Mouse (Mus musculus): ENCODE results near the gene Rpl15. TPM values are rescaled to one million over a fixed set of nuclear protein-coding genes. Genes with fewer than 3 reads are reported as not detected.
"Not testable (repeated sequence)": the region's sequence is repeated elsewhere in the genome, so short reads cannot be mapped to it uniquely, and the experiment has no call there.

Rpl15 gene
- polyA plus RNA-seq, 1 experiment from 2014 or later = 415 TPM

- Histone ChIP-seq H3K36me3 (ENCODE audit: control insufficient read depth, insufficient read depth, low read length) (no peaks in the 10 kb centered on the region), H3K4me2 (replicated peaks; ENCODE audit: low read depth, low read length) (peak overlapping the region; percentile 85), H3K9ac (ENCODE audit: low read depth, low read length) (peak overlapping the region; percentile 58), H3K27ac (ENCODE audit: low read depth, low read length) (0 out of 2 replicates have a peak overlapping the region, but pooled peaks have one; percentile 21), H3K9me3 (ENCODE audit: control insufficient read depth, low read length) (no peaks in the 10 kb centered on the region), H3K4me3 (ENCODE audit: low read depth, low read length) (peak overlapping the region; percentile 71), H3K27me3 (ENCODE audit: control insufficient read depth, insufficient read depth, low read length) (no peaks in the 10 kb centered on the region), H3K4me1 (replicated peaks; ENCODE audit: control insufficient read depth, insufficient read depth, low read length) (no peaks in the 10 kb centered on the region)
- under 1% methylated on average over 68 of the region's 71 CpGs for WGBS
- DNase-seq (ENCODE audit: low spot score) = peak; percentile 96
- peak; percentile 94 for ATAC-seq (ENCODE audit: low FRiP score)
Observed at GRCm38 (mm10) chr14:18238131-18238749, 33.0 kb downstream of the Rpl15 start.

DNA sequence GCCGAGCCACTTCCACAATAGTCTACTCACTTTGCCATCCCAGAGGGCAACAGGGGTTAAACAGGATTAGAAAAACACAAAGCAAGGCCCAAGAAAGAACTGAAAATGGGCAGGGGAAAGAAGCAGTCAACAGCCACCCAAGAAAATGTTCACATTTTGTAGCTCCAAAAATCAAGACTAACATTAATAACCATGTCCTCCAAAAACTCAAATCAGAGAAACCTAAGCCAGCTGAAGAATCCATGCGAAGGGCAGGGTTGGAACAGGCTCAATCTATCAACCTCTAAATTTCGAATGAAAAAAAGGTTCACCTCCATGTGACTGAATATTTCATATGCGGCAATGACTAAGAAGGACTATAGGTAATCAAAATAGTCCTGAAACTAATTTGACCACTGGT is 33.8 kb downstream of the Rpl15 start:
- H3K27ac ChIP-seq (ENCODE audit: low read depth, low read length) = no peak overlapping the region
- H3K36me3 ChIP-seq (ENCODE audit: control insufficient read depth, insufficient read depth, low read length) = no peaks in the 10 kb centered on the region
- DNase-seq (ENCODE audit: low spot score) (peak; percentile 2), ATAC-seq (ENCODE audit: low FRiP score) (no peak)
- no peak overlapping the region for H3K9ac ChIP-seq (ENCODE audit: low read depth, low read length)
- H3K4me2 ChIP-seq (replicated peaks; ENCODE audit: low read depth, low read length) = no peak overlapping the region; the same call in none of the 2 replicates
- peak overlapping the region; percentile 71; the same call in 1 of the 2 replicates for H3K4me3 ChIP-seq (ENCODE audit: low read depth, low read length)
- H3K9me3 ChIP-seq (ENCODE audit: control insufficient read depth, low read length) = no peaks in the 10 kb centered on the region
- WGBS = 70% methylated on average over 4 of the region's 4 CpGs
- H3K4me1 ChIP-seq (replicated peaks; ENCODE audit: control insufficient read depth, insufficient read depth, low read length) = no peaks in the 10 kb centered on the region
- no peaks in the 10 kb centered on the region for H3K27me3 ChIP-seq (ENCODE audit: control insufficient read depth, insufficient read depth, low read length)

DNA sequence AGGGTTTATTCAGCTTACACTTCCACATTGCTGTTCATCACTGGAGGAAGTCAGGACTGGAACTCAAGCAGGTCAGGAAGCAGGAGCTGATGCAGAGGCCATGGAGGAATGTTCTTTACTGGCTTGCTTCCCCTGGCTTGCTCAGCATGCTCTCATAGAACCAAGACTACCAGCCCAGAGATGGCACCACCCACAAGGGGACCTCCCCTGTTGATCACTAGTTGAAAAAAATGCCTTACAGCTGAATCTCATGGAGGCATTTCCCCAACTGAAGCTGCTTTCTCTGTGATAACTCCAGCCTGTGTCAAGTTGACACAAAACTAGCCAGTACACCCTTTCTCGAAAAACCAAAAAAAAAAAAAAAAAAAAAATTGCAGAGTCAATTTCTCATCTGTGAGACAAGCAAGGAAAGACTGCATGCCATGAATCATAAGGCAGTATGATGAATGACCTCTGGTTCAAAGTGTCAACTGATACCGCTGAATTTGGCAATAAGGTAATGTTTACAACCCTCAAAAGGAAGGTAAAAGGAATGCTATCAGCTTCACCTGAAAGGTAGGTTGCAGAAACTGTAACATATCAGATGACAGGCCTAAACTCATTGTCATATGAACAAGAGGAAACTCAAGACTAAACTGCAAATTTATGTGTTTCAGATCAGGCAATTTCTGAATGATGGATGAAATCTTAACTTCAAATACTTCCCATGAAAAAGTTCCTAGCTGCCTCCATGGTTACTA is 34.5 kb downstream of the Rpl15 start:
- H3K4me2 ChIP-seq (replicated peaks; ENCODE audit: low read depth, low read length); H3K27ac ChIP-seq (ENCODE audit: low read depth, low read length); H3K9me3 ChIP-seq (ENCODE audit: control insufficient read depth, low read length); H3K27me3 ChIP-seq (ENCODE audit: control insufficient read depth, insufficient read depth, low read length); ATAC-seq (ENCODE audit: low FRiP score); H3K4me3 ChIP-seq (ENCODE audit: low read depth, low read length); H3K36me3 ChIP-seq (ENCODE audit: control insufficient read depth, insufficient read depth, low read length); DNase-seq (ENCODE audit: low spot score); H3K4me1 ChIP-seq (replicated peaks; ENCODE audit: control insufficient read depth, insufficient read depth, low read length); H3K9ac ChIP-seq (ENCODE audit: low read depth, low read length): not testable (repeated sequence)
- 93% methylated on average over 2 of the region's 2 CpGs for WGBS

DNA sequence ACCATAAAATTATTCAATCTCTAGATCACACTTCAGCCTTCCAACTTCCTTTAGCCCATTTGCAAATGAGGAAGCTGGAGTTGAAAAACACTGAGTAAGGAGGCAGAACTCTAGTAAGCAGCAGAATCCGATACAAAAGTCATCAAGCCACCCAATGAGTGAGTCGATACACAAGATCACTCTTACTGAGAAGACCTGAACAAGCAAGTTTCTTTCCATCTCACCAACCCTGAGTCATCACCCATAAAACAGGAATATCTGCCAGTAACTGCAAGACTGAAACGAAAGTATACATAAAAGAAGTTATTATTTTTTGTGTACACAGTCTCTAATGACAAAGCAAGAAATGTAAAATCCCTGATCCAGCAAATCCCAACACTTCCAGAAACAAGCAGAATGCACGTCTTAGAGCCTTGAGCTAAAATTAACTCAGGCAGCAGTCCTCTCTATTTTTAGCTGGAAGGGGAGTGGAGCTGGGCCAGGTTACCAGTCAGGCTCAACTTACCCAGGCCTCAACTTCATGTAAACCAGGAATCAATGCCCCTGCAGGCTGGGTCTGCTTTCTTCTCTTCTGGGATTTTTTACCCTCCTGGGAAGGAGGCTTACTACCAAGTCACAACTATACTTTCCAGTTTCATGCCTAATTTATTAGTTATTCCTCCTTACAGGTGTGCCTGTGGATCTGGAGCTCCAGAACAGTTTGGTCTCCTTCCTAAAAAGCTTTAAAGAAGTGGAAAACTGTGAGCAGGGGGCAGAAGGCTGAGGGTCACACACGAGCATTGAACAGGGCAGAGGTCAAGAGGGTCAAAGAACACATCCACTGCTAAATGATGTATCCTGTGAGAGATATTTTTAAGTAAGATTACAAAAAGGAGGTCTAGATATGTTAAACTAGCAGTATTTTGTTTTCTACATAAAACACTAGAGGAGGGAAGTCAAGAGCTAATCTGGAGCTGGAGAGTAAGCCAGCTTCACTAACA is 36.9 kb downstream of the Rpl15 start:
- Histone ChIP-seq H3K36me3 (ENCODE audit: control insufficient read depth, insufficient read depth, low read length) (no peaks in the 10 kb centered on the region), H3K9me3 (ENCODE audit: control insufficient read depth, low read length) (no peaks in the 10 kb centered on the region), H3K27ac (ENCODE audit: low read depth, low read length) (no peak overlapping the region), H3K27me3 (ENCODE audit: control insufficient read depth, insufficient read depth, low read length) (no peaks in the 10 kb centered on the region), H3K4me3 (ENCODE audit: low read depth, low read length) (no peak overlapping the region), H3K9ac (ENCODE audit: low read depth, low read length) (no peak overlapping the region), H3K4me1 (replicated peaks; ENCODE audit: control insufficient read depth, insufficient read depth, low read length) (no peaks in the 10 kb centered on the region), H3K4me2 (replicated peaks; ENCODE audit: low read depth, low read length) (no peak overlapping the region)
- ATAC-seq (ENCODE audit: low FRiP score) (no peak), DNase-seq (ENCODE audit: low spot score) (no peak)
- 69% methylated on average over 5 of the region's 5 CpGs for WGBS

DNA sequence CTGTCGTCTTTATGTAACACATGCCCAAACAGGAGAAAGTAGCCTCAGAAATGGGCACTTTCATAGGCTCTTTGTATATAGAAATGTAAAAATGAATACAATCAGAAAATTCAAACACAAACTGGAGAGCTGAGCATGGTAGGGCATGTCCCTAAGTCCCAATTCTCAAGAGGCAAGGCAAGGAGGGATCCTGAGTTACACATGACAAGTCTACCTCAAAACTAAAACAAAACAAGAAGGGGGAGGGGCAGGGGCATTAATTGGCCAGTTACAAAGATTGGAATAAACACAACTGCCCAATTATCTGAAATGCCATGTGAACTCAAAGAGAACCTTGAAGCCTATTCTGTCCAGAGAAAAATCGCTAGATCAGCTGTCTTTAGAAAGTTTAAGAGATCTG is 38.1 kb downstream of the Rpl15 start:
- whole genome bisulfite sequencing = 93% methylated on average over 2 of the region's 2 CpGs
- H3K4me1 ChIP-seq (replicated peaks; ENCODE audit: control insufficient read depth, insufficient read depth, low read length) = no peaks in the 10 kb centered on the region
- H3K9ac ChIP-seq (ENCODE audit: low read depth, low read length) = no peak overlapping the region

GRCm38 (mm10) chr14:18231866-18232265 is 39.3 kb downstream of the Rpl15 start:
- H3K4me1 ChIP-seq (replicated peaks; ENCODE audit: control insufficient read depth, insufficient read depth, low read length); H3K4me2 ChIP-seq (replicated peaks; ENCODE audit: low read depth, low read length); ATAC-seq (ENCODE audit: low FRiP score); H3K4me3 ChIP-seq (ENCODE audit: low read depth, low read length); DNase-seq (ENCODE audit: low spot score); H3K36me3 ChIP-seq (ENCODE audit: control insufficient read depth, insufficient read depth, low read length); H3K9me3 ChIP-seq (ENCODE audit: control insufficient read depth, low read length); H3K27ac ChIP-seq (ENCODE audit: low read depth, low read length); H3K9ac ChIP-seq (ENCODE audit: low read depth, low read length); H3K27me3 ChIP-seq (ENCODE audit: control insufficient read depth, insufficient read depth, low read length): not testable (repeated sequence)
- WGBS = 89% methylated on average over 8 of the region's 8 CpGs

More for the DNA sequence above, 38.1 kb downstream of the Rpl15 start:
- H3K4me3 ChIP-seq (ENCODE audit: low read depth, low read length) = no peak overlapping the region
- no peak overlapping the region for H3K4me2 ChIP-seq (replicated peaks; ENCODE audit: low read depth, low read length)
- ATAC-seq (ENCODE audit: low FRiP score) (no peak), DNase-seq (ENCODE audit: low spot score) (no peak)
- H3K27ac ChIP-seq (ENCODE audit: low read depth, low read length) = no peak overlapping the region
- H3K36me3 ChIP-seq (ENCODE audit: control insufficient read depth, insufficient read depth, low read length) = no peaks in the 10 kb centered on the region
- H3K27me3 ChIP-seq (ENCODE audit: control insufficient read depth, insufficient read depth, low read length) = no peaks in the 10 kb centered on the region
- H3K9me3 ChIP-seq (ENCODE audit: control insufficient read depth, low read length) = no peaks in the 10 kb centered on the region

GRCm38 (mm10) chr14:18229751-18230150 is 41.4 kb downstream of the Rpl15 start:
- H3K4me2 ChIP-seq (replicated peaks; ENCODE audit: low read depth, low read length); H3K9me3 ChIP-seq (ENCODE audit: control insufficient read depth, low read length); H3K4me3 ChIP-seq (ENCODE audit: low read depth, low read length); H3K27ac ChIP-seq (ENCODE audit: low read depth, low read length); H3K9ac ChIP-seq (ENCODE audit: low read depth, low read length); DNase-seq (ENCODE audit: low spot score); H3K36me3 ChIP-seq (ENCODE audit: control insufficient read depth, insufficient read depth, low read length); H3K27me3 ChIP-seq (ENCODE audit: control insufficient read depth, insufficient read depth, low read length); ATAC-seq (ENCODE audit: low FRiP score); H3K4me1 ChIP-seq (replicated peaks; ENCODE audit: control insufficient read depth, insufficient read depth, low read length): not testable (repeated sequence)
- 94% methylated on average over 10 of the region's 10 CpGs for WGBS

- H3K27ac ChIP-seq (ENCODE audit: low read depth, low read length); H3K36me3 ChIP-seq (ENCODE audit: control insufficient read depth, insufficient read depth, low read length); ATAC-seq (ENCODE audit: low FRiP score); H3K9ac ChIP-seq (ENCODE audit: low read depth, low read length); H3K9me3 ChIP-seq (ENCODE audit: control insufficient read depth, low read length); H3K4me1 ChIP-seq (replicated peaks; ENCODE audit: control insufficient read depth, insufficient read depth, low read length); H3K27me3 ChIP-seq (ENCODE audit: control insufficient read depth, insufficient read depth, low read length); DNase-seq (ENCODE audit: low spot score); H3K4me3 ChIP-seq (ENCODE audit: low read depth, low read length); H3K4me2 ChIP-seq (replicated peaks; ENCODE audit: low read depth, low read length): not testable (repeated sequence)
- WGBS = 77% methylated on average over 11 of the region's 11 CpGs
Observed at GRCm38 (mm10) chr14:18226181-18226580, 45.0 kb downstream of the Rpl15 start.
